Mouse (Mus musculus) CH12.LX (cell line): ENCODE measurements around the gene Lpcat1. TPM values are rescaled to one million over a fixed set of nuclear protein-coding genes. Genes with fewer than 3 reads are reported as not detected.

Experiments
- DNase-seq: peaks from one replicate; pipeline ENCODE4 v3.0.0-alpha.2; 2013; ENCODE audit errors: extremely low read depth
- H3K27ac ChIP-seq: 2 replicates; pipeline ENCODE4 v1.5.1; 2012; ENCODE audit warnings: low read depth, mild to moderate bottlenecking, control low read depth, moderate library complexity; ENCODE audit not compliant: insufficient read depth
- H3K27me3 ChIP-seq: replicated peaks from 2 replicates; pipeline ENCODE3; 2012; ENCODE audit warnings: inconsistent platforms
- H3K36me3 ChIP-seq, 2 experiments: replicated peaks in 1 of 2; 2 replicates each; pipeline versions ENCODE3 to v1.6.1; 2012; ENCODE audit warnings: inconsistent platforms in 1 of 2, low read length in 1 of 2, mild to moderate bottlenecking in 1 of 2, mixed read lengths in 1 of 2, moderate library complexity in 1 of 2; ENCODE audit not compliant: control insufficient read depth in 1 of 2, insufficient read depth in 1 of 2
- H3K4me1 ChIP-seq, 2 experiments: 2 replicates each; pipeline ENCODE4 v1.6.1; 2012; ENCODE audit warnings: inconsistent platforms in 1 of 2, moderate library complexity in 1 of 2; ENCODE audit not compliant: insufficient read depth in 2 of 2, control insufficient read depth in 1 of 2
- H3K4me2 ChIP-seq: 2 replicates; pipeline ENCODE4 v1.6.1; 2012; ENCODE audit warnings: low read depth, mild to moderate bottlenecking, control low read depth; ENCODE audit not compliant: poor library complexity, insufficient read depth, severe bottlenecking
- H3K4me3 ChIP-seq, 3 experiments: fragments of 150-350 bp in 1 of 3; sonication (generic) in 1 of 3; replicated peaks in 1 of 3; 2 replicates each; pipeline versions ENCODE3 to v1.5.1; 2011 to 2012; ENCODE audit warnings: low read depth in 2 of 3, low read length in 2 of 3, mild to moderate bottlenecking in 2 of 3, moderate library complexity in 2 of 3, control low read depth in 1 of 3, improper control_type of control experiment in 1 of 3, inconsistent platforms in 1 of 3, mixed read lengths in 1 of 3; ENCODE audit not compliant: poor library complexity in 1 of 3
- H3K79me2 ChIP-seq: replicated peaks from 2 replicates; pipeline ENCODE4 v1.6.1; 2012; ENCODE audit warnings: mild to moderate bottlenecking, moderate library complexity; ENCODE audit not compliant: control insufficient read depth, poor library complexity, insufficient read depth, severe bottlenecking; ENCODE audit errors: extremely low read depth
- H3K9ac ChIP-seq: 2 replicates; pipeline ENCODE4 v1.6.1; 2012; ENCODE audit warnings: low read depth, mild to moderate bottlenecking, control low read depth, moderate library complexity; ENCODE audit not compliant: insufficient read depth
- H3K9me3 ChIP-seq: replicated peaks from 2 replicates; pipeline ENCODE3; 2012; ENCODE audit warnings: low read length, inconsistent platforms, mixed read lengths
- CHD2 ChIP-seq: IDR thresholded peaks from 2 replicates; pipeline ENCODE4 v1.6.1; 2011; ENCODE audit warnings: low read length, improper control_type of control experiment
- CTCF ChIP-seq, 2 experiments: IDR thresholded peaks in 1 of 2; conservative IDR thresholded peaks in 1 of 2; 2 replicates each; pipeline ENCODE4 v1.5.1; 2011 to 2012; ENCODE audit warnings: low read depth in 2 of 2, low read length in 2 of 2, improper control_type of control experiment in 1 of 2, inconsistent platforms in 1 of 2, mild to moderate bottlenecking in 1 of 2, moderate library complexity in 1 of 2
- EP300 ChIP-seq: IDR thresholded peaks from 2 replicates; pipeline ENCODE4 v1.6.1; 2011; ENCODE audit warnings: low read length, improper control_type of control experiment
- GABPA ChIP-seq: IDR thresholded peaks from 2 replicates; pipeline ENCODE4 v1.6.1; 2012; ENCODE audit warnings: low read depth, low read length, improper control_type of control experiment, inconsistent platforms; ENCODE audit not compliant: insufficient replicate concordance
- HCFC1 ChIP-seq: IDR thresholded peaks from 2 replicates; pipeline ENCODE4 v1.6.1; 2012; ENCODE audit warnings: low read depth, mild to moderate bottlenecking, inconsistent platforms, low read length, improper control_type of control experiment
- JUND ChIP-seq: conservative IDR thresholded peaks from 2 replicates; pipeline ENCODE4 v1.6.1; 2011; ENCODE audit warnings: low read depth, low read length, improper control_type of control experiment
- MAFK ChIP-seq: IDR thresholded peaks from 2 replicates; pipeline ENCODE4 v1.6.1; 2011; ENCODE audit warnings: low read length, improper control_type of control experiment; ENCODE audit not compliant: insufficient replicate concordance
- MEF2A ChIP-seq: IDR thresholded peaks from 2 replicates; pipeline ENCODE4 v1.6.1; 2014; ENCODE audit warnings: low read depth, mild to moderate bottlenecking, inconsistent platforms, low read length, improper control_type of control experiment, borderline replicate concordance
- PAX5 ChIP-seq: IDR thresholded peaks from 2 replicates; pipeline ENCODE4 v1.6.1; 2012; ENCODE audit warnings: low read length, inconsistent platforms, mixed read lengths
- POLR2A ChIP-seq: IDR thresholded peaks from 2 replicates; pipeline ENCODE4 v1.6.1; 2011; ENCODE audit warnings: low read depth, mild to moderate bottlenecking, improper control_type of control experiment, low read length
- RCOR1 ChIP-seq: conservative IDR thresholded peaks from 2 replicates; pipeline ENCODE4 v1.6.1; 2012; ENCODE audit warnings: low read depth, mild to moderate bottlenecking, inconsistent platforms, low read length, improper control_type of control experiment
- SMC3 ChIP-seq: IDR thresholded peaks from 2 replicates; pipeline ENCODE4 v1.6.1; 2011; ENCODE audit warnings: low read depth, low read length, improper control_type of control experiment
- ZC3H11A ChIP-seq: IDR thresholded peaks from 2 replicates; pipeline ENCODE4 v1.6.1; 2012; ENCODE audit warnings: low read depth, mild to moderate bottlenecking, inconsistent platforms, low read length, improper control_type of control experiment
- ZKSCAN1 ChIP-seq: IDR thresholded peaks from 2 replicates; pipeline ENCODE4 v1.6.1; 2012; ENCODE audit warnings: low read depth, inconsistent platforms, low read length, improper control_type of control experiment, borderline replicate concordance
- ZMIZ1 ChIP-seq: IDR thresholded peaks from 2 replicates; pipeline ENCODE4 v1.6.1; 2012; ENCODE audit warnings: low read depth, mild to moderate bottlenecking, inconsistent platforms, low read length, improper control_type of control experiment
- ZNF384 ChIP-seq: IDR thresholded peaks from 2 replicates; pipeline ENCODE4 v1.6.1; 2012; ENCODE audit warnings: low read depth, low read length, improper control_type of control experiment, inconsistent platforms
- dilution Hi-C: fragments of 300-500 bp; cut with MboI; formaldehyde crosslinking; loops from 2 replicates; pipeline ENCODE4 v1.14.3; 2020; ENCODE audit warnings: low sequenced_read_pairs; ENCODE audit not compliant: extremely low pct_unique_long_range_greater_than_20kb, extremely low pct_ligation_motif_present
- in situ Hi-C: fragments of 300-500 bp; cut with MboI; formaldehyde crosslinking; loops from 3 replicates; pipeline ENCODE4 v1.14.3; 2019; ENCODE audit warnings: low sequenced_read_pairs, low pct_ligation_motif_present, low pct_unique_long_range_greater_than_20kb, mixed read lengths
- polyA plus RNA-seq: library from polyadenylated mRNA; unstranded; fragments of >175 nt; gene quantifications from 2 replicates; pipeline ENCODE4 v1.2.1, GENCODE M21; 2012; ENCODE audit warnings: low read depth; ENCODE audit not compliant: insufficient read length
- total RNA-seq, 2 experiments: library from RNA; depleted of rRNA; stranded (reverse); fragments of 300-350 nt in 1 of 2; fragments of >200 nt in 1 of 2; gene quantifications; 2 replicates each; pipeline ENCODE4 v1.2.3; 2012 to 2014

The Lpcat1 gene
- total and polyA plus RNA-seq, 3 experiments = 22.6 to 36.9 (median 36.2) TPM

DNA sequence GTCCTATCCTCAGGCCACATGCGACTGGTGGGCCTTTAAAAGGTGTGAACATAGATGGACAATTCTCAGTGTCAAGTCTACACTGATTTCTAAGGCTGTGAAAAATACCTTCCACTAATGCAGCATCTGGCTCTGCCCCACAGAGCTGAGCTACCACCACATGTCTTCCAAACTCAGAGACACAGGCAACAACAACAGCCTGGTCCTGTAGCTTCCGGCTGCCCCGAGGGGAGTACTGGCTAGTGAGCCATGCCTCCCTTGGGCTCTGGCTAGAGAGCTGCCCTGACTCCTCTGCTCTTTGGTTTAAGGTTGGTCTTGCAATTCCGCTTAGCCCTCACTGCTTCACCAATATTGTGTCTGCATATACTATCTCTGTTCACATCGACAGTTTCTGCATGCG, 16.3 kb downstream of the Lpcat1 start:
- Histone ChIP-seq H3K4me3 (no peak overlapping the region), H3K9me3 (peaks cover 7% of the 10 kb centered on the region), H3K4me2 (no peak overlapping the region), H3K27me3 (no peaks in the 10 kb centered on the region), H3K9ac (no peak overlapping the region), H3K4me1 (peaks cover 0 to 38% of the 10 kb centered on the region in 2 experiments; a peak in 2 of 4 replicates), H3K27ac (no peak overlapping the region), H3K79me2 (no peaks in the 10 kb centered on the region), H3K36me3 (peaks cover 12 to 82% of the 10 kb centered on the region in 2 experiments)
- TF ChIP-seq ZC3H11A = no peak
- TF ChIP-seq POLR2A = no peak
- no peak for TF ChIP-seq ZKSCAN1
- no peak for TF ChIP-seq JUND
- no peak for TF ChIP-seq EP300
- TF ChIP-seq MEF2A = no peak
- TF ChIP-seq PAX5 = no peak
- TF ChIP-seq CHD2 = no peak
- TF ChIP-seq MAFK = no peak
- TF ChIP-seq SMC3 = no peak
- no peak for TF ChIP-seq GABPA
- no peak for TF ChIP-seq HCFC1
- TF ChIP-seq CTCF (conservative IDR thresholded peaks at IDR 0.05 in 1 of 2, IDR thresholded peaks at IDR 0.05 in 1 of 2; ENCODE audit: low read depth in 2 of 2, low read length in 2 of 2) = no peak
- no peak for TF ChIP-seq ZNF384
- DNase-seq = no peak
- dilution Hi-C loops = no loop called here
- in situ Hi-C loops = no loop called here

DNA sequence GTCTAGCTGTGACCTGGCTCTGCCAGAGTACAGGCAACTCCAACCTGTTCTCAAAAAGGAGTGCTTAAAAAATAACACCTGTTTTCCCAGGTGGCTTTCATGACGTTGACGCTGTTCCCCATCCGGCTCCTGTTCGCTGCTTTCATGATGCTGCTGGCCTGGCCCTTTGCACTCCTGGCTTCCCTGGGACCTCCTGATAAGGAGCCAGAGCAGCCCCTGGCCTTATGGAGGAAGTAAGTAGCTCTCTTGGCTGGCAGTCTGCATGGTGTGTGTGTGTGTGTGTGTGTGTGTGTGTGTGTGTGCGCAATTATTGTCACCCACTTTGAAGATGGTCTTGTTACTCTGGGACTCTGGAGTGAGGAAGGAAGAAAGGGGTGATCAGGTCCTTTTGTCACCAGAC, 17.2 kb downstream of the Lpcat1 start:
- dilution Hi-C loops (no loop called here), in situ Hi-C loops (no loop called here)
- no peaks in the 10 kb centered on the region for H3K27me3 ChIP-seq
- no peak overlapping the region for H3K9ac ChIP-seq
- peaks cover 3 to 40% of the 10 kb centered on the region in 2 experiments; a peak in 3 of 4 replicates for H3K4me1 ChIP-seq
- H3K4me3 ChIP-seq = no peak overlapping the region
- peaks cover 18 to 83% of the 10 kb centered on the region in 2 experiments for H3K36me3 ChIP-seq
- H3K27ac ChIP-seq = no peak overlapping the region
- peaks cover 7% of the 10 kb centered on the region for H3K9me3 ChIP-seq
- H3K79me2 ChIP-seq = no peaks in the 10 kb centered on the region
- no peak for DNase-seq
- TF ChIP-seq HCFC1 = no peak
- no peak for TF ChIP-seq ZNF384
- TF ChIP-seq JUND = no peak
- no peak for TF ChIP-seq EP300
- TF ChIP-seq RCOR1 = no peak
- TF ChIP-seq ZMIZ1 = no peak
- no peak for TF ChIP-seq ZKSCAN1
- H3K4me2 ChIP-seq = no peak overlapping the region
